Mouse (Mus musculus): ENCODE data around the gene Slc7a10. TPM values are rescaled to one million over a fixed set of nuclear protein-coding genes. Genes with fewer than 3 reads are reported as not detected.
A peak's percentile ranks its signal among the peaks of the same experiment; 100 is the strongest.

Slc7a10 gene
- total and polyA plus RNA-seq, 3 experiments = not detected

DNA sequence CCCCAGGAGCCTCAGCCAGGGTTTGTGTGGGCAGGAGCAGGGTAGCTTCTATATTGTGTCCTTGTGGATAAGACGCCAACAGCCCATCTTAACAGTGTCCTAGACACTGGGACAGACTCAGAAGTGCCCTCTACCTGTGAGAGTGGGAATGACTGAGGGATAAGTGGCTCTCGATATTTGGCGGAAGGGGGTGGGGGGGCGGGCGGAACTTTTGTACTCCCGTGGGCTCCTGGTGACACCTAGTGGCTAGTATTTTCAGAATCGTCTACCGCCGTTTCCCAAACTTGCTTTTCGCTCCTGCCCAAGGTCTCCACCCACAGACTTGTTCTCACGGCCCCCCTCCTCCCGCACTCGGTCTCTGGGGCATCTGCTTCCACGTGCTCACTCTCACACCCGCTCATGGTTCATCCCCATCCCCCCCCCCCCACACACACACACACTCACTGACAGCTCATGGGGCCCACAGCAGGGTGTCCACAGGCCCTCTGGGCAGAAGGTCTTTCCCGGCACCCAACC lies 14.3 kb upstream of the Slc7a10 start:
- Histone ChIP-seq H3K27ac (ENCODE audit: insufficient read depth, low read depth) (no peak overlapping the region), H3K36me3 (replicated peaks in 1 of 2; ENCODE audit: control insufficient read depth in 1 of 2, insufficient read depth in 1 of 2, low read length in 1 of 2) (no peaks in the 10 kb centered on the region), H3K9me3 (replicated peaks; ENCODE audit: low read length) (no peaks in the 10 kb centered on the region), H3K4me3 (replicated peaks in 1 of 3; ENCODE audit: low read depth in 2 of 3, low read length in 2 of 3, poor library complexity in 1 of 3) (no peak overlapping the region), H3K27me3 (replicated peaks) (peaks cover 11% of the 10 kb centered on the region), H3K9ac (ENCODE audit: insufficient read depth, low read depth) (no peak overlapping the region; the same call in 1 of the 2 replicates), H3K4me1 (ENCODE audit: control insufficient read depth in 1 of 2, insufficient read depth in 2 of 2) (peaks cover 0 to 23% of the 10 kb centered on the region in 2 experiments; a peak in 3 of 4 replicates), H3K79me2 (replicated peaks; ENCODE audit: control insufficient read depth, extremely low read depth, insufficient read depth, poor library complexity, severe bottlenecking) (no peaks in the 10 kb centered on the region), H3K4me2 (ENCODE audit: insufficient read depth, low read depth, poor library complexity, severe bottlenecking) (peak overlapping the region; percentile 46)
- in situ Hi-C loops (cut with MboI; ENCODE audit: low pct_ligation_motif_present, low pct_unique_long_range_greater_than_20kb, low sequenced_read_pairs) (loop anchor here (5.0 to 10.0 kb wide), 2 partner anchors 337 to 495 kb away; no protein-coding TSS in a partner anchor), dilution Hi-C loops (cut with MboI; ENCODE audit: extremely low pct_ligation_motif_present, extremely low pct_unique_long_range_greater_than_20kb, low sequenced_read_pairs) (no loop called here)
- peak; percentile 89 for DNase-seq (ENCODE audit: extremely low read depth)
- TF ChIP-seq GABPA (IDR thresholded peaks at IDR 0.05; ENCODE audit: insufficient replicate concordance, low read depth, low read length) (no peak), NELFE (IDR thresholded peaks at IDR 0.05; ENCODE audit: low read depth, low read length) (no peak), MYC (IDR thresholded peaks at IDR 0.05; ENCODE audit: low read depth, low read length) (no peak), EP300 (IDR thresholded peaks at IDR 0.05; ENCODE audit: low read length) (no peak), BHLHE40 (IDR thresholded peaks at IDR 0.05; ENCODE audit: low read depth, low read length) (0 out of 2 replicates have a peak, but pooled peaks have one; percentile 31), CHD2 (IDR thresholded peaks at IDR 0.05; ENCODE audit: low read length) (no peak), MAZ (IDR thresholded peaks at IDR 0.05; ENCODE audit: low read depth, low read length) (peak; percentile 48; the same call in 1 of the 2 replicates), CTCF (conservative IDR thresholded peaks at IDR 0.05 in 1 of 2, IDR thresholded peaks at IDR 0.05 in 1 of 2; ENCODE audit: low read depth in 2 of 2, low read length in 2 of 2) (peak; percentile 25 to 79; a peak in 3 of 4 replicates), TCF12 (IDR thresholded peaks at IDR 0.05; ENCODE audit: low read depth, low read length) (no peak), SMC3 (IDR thresholded peaks at IDR 0.05; ENCODE audit: low read depth, low read length) (peak; percentile 72), IRF4 (IDR thresholded peaks at IDR 0.05; ENCODE audit: low read depth, low read length) (no peak), USF1 (IDR thresholded peaks at IDR 0.05; ENCODE audit: low read depth, low read length) (no peak), ZC3H11A (IDR thresholded peaks at IDR 0.05; ENCODE audit: low read depth, low read length) (peak; percentile 37), MAFK (IDR thresholded peaks at IDR 0.05; ENCODE audit: insufficient replicate concordance, low read length) (no peak), RCOR1 (conservative IDR thresholded peaks at IDR 0.05; ENCODE audit: low read depth, low read length) (no peak), HCFC1 (IDR thresholded peaks at IDR 0.05; ENCODE audit: low read depth, low read length) (no peak), NRF1 (IDR thresholded peaks at IDR 0.05; ENCODE audit: low read depth, low read length) (no peak), CHD1 (IDR thresholded peaks at IDR 0.05; ENCODE audit: low read depth, low read length) (no peak), RAD21 (IDR thresholded peaks at IDR 0.05; ENCODE audit: low read depth, low read length) (peak; percentile 69)

GRCm38 (mm10) chr7:35172519-35172918 lies 13.7 kb upstream of the Slc7a10 start:
- peak overlapping the region; percentile 46; the same call in 1 of the 2 replicates for H3K4me2 ChIP-seq (ENCODE audit: insufficient read depth, low read depth, poor library complexity, severe bottlenecking)
- H3K36me3 ChIP-seq (replicated peaks in 1 of 2; ENCODE audit: control insufficient read depth in 1 of 2, insufficient read depth in 1 of 2, low read length in 1 of 2) = no peaks in the 10 kb centered on the region
- no peaks in the 10 kb centered on the region for H3K79me2 ChIP-seq (replicated peaks; ENCODE audit: control insufficient read depth, extremely low read depth, insufficient read depth, poor library complexity, severe bottlenecking)
- no peaks in the 10 kb centered on the region for H3K9me3 ChIP-seq (replicated peaks; ENCODE audit: low read length)
- dilution Hi-C loops (cut with MboI; ENCODE audit: extremely low pct_ligation_motif_present, extremely low pct_unique_long_range_greater_than_20kb, low sequenced_read_pairs) (no loop called here), in situ Hi-C loops (cut with MboI; ENCODE audit: low pct_ligation_motif_present, low pct_unique_long_range_greater_than_20kb, low sequenced_read_pairs) (loop anchor here (5.0 to 10.0 kb wide), 2 partner anchors 338 to 495 kb away; no protein-coding TSS in a partner anchor)
- H3K27ac ChIP-seq (ENCODE audit: insufficient read depth, low read depth) = no peak overlapping the region
- no peak for TF ChIP-seq ELF1 (IDR thresholded peaks at IDR 0.05; ENCODE audit: low read depth, low read length)
- no peak for TF ChIP-seq BHLHE40 (IDR thresholded peaks at IDR 0.05; ENCODE audit: low read depth, low read length)
- TF ChIP-seq ZC3H11A (IDR thresholded peaks at IDR 0.05; ENCODE audit: low read depth, low read length) = no peak
- no peak for TF ChIP-seq MAX (IDR thresholded peaks at IDR 0.05; ENCODE audit: low read length)
- no peak for TF ChIP-seq NELFE (IDR thresholded peaks at IDR 0.05; ENCODE audit: low read depth, low read length)
- TF ChIP-seq HCFC1 (IDR thresholded peaks at IDR 0.05; ENCODE audit: low read depth, low read length) = no peak
- no peak for TF ChIP-seq CTCF (conservative IDR thresholded peaks at IDR 0.05 in 1 of 2, IDR thresholded peaks at IDR 0.05 in 1 of 2; ENCODE audit: low read depth in 2 of 2, low read length in 2 of 2)
- no peak for TF ChIP-seq ZKSCAN1 (IDR thresholded peaks at IDR 0.05; ENCODE audit: borderline replicate concordance, low read depth, low read length)
- TF ChIP-seq EP300 (IDR thresholded peaks at IDR 0.05; ENCODE audit: low read length) = no peak
- TF ChIP-seq RAD21 (IDR thresholded peaks at IDR 0.05; ENCODE audit: low read depth, low read length) = no peak
- TF ChIP-seq MEF2A (IDR thresholded peaks at IDR 0.05; ENCODE audit: borderline replicate concordance, low read depth, low read length) = no peak
- no peak for TF ChIP-seq ETS1 (conservative IDR thresholded peaks at IDR 0.05; ENCODE audit: low read depth, low read length)
- no peak for TF ChIP-seq KAT2A (IDR thresholded peaks at IDR 0.05; ENCODE audit: insufficient replicate concordance, low read length)
- no peak for TF ChIP-seq JUND (conservative IDR thresholded peaks at IDR 0.05; ENCODE audit: low read depth, low read length)
- no peak for TF ChIP-seq SMC3 (IDR thresholded peaks at IDR 0.05; ENCODE audit: low read depth, low read length)
- no peak for DNase-seq (ENCODE audit: extremely low read depth)
- no peak overlapping the region for H3K9ac ChIP-seq (ENCODE audit: insufficient read depth, low read depth)
- no peak overlapping the region for H3K4me3 ChIP-seq (replicated peaks in 1 of 3; ENCODE audit: low read depth in 2 of 3, low read length in 2 of 3, poor library complexity in 1 of 3)
- peaks cover 0 to 29% of the 10 kb centered on the region in 2 experiments; a peak in 3 of 4 replicates for H3K4me1 ChIP-seq (ENCODE audit: control insufficient read depth in 1 of 2, insufficient read depth in 2 of 2)
- peaks cover 10% of the 10 kb centered on the region for H3K27me3 ChIP-seq (replicated peaks)

Data from CH12.LX (cell line).